Mouse (Mus musculus) adrenal gland (tissue): ENCODE data around the gene Ano10.
"Not testable (repeated sequence)": the region's sequence is repeated elsewhere in the genome, so short reads cannot be mapped to it uniquely, and the experiment has no call there.

Experiments used
- intact Hi-C: fragments of 180-260 bp; cut with DNase I; formaldehyde crosslinking; loops from one replicate; pipeline ENCODE4 v1.15.1; 2025

The Ano10 gene

GRCm38 (mm10) chr9:122172612-122173186 is 121.5 kb downstream of the Ano10 start:
- intact Hi-C loops, result no loop called here

- intact Hi-C loops, result no loop called here
Observed at GRCm38 (mm10) chr9:122169901-122170300, 124.3 kb downstream of the Ano10 start.

DNA sequence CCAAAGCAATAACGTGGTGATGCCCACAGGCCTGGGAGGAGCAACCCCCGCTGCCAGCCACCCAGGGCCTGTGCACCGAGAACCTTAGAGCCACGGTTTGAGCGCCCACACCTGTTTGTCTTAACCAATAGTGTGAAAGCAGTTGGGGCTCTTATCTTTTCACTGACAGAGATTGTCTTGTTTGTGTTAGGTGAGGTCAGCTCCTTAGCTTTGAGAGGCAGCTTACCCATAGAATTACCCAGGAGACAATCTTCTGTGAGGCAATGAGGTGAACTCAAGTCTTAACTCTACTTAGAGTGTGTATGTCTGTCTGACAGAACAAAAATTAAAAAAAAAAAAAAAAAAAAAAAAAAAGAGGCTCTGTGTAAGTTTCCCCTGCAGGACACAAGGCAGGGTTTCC is 126.5 kb downstream of the Ano10 start:
- intact Hi-C loops, result not testable (repeated sequence)

DNA sequence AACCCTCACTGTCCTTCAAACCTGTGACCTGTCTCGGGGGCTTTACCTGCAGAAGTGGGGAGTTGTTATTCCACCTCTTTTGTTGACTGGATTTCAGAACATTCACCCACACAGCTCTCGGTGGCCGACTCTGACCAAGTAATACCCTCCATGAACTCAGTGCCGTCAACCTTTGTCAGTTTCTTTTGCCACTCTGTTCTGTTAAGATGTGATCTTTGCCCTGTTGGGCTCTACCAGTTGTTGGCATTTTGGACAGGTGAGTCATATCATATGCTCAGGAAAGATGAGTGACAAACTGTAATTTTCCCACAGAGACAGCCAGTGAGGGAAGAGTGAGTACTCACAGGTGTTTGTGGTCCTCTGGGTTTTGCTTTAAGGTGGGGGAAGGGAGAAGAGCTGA is 129.7 kb downstream of the Ano10 start:
- intact Hi-C loops, result no loop called here

DNA sequence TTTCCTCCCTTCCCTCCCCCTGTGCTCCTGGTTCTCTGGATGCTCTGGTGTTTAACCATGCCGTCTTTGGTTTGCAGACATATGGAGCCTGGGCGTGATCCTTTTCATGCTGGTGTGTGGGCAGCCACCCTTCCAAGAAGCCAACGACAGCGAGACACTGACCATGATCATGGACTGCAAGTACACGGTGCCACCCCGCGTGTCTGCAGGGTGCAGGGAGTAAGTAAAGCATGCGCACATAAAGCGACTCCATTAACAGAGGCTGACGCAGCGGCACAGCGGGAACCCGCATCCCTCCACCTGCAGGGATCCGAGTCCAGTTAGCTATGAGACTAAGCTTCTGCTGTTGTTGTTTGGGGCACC is 137.2 kb downstream of the Ano10 start:
- intact Hi-C loops, result loop anchor here (5.0 kb wide), 1 partner anchor 35 kb away; no protein-coding TSS in a partner anchor

- intact Hi-C loops, result loop anchor here (5.0 kb wide), 1 partner anchor 34 kb away; no protein-coding TSS in a partner anchor
Observed at GRCm38 (mm10) chr9:122156389-122157078, 137.7 kb downstream of the Ano10 start.

DNA sequence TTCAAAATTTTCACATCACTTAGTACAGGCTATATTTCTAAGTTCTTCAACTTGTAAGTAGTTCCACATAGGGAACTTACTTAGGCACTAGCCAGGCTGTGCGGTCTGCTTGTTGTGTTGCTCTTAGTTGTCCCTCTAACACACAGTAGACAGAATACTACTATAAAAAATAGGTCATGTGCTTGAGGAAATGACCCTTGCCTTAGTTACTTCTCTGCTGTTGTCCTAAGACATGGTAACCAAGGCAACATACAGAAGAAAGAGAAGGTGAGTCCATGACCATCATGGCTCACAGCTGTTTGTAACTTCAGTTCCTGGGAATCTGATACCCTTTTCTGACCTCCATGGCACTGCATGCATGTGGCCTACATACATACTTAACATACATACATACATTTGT is 139.0 kb downstream of the Ano10 start:
- intact Hi-C loops, result loop anchor here (5.0 kb wide), 1 partner anchor 33 kb away; no protein-coding TSS in a partner anchor

DNA sequence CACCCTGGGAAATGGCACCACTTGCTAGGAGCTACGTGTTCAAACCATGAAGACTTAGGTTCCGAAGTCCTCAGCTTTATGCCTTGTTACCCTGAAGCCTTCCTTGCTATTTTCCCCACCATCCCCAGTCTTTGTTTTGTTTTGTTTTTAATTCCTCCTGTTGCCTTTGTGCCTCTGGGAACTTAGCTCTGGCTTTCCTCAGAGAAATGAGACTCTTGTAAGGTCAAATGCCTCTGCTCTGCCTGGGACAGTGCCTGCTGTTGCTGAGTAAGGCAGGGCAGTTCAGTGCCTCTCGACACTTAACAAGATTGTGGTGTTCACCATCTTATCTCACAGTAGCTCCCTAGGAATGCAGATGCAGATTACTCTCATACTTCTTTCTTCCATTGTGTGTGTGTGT is 140.8 kb downstream of the Ano10 start:
- intact Hi-C loops, result no loop called here

DNA sequence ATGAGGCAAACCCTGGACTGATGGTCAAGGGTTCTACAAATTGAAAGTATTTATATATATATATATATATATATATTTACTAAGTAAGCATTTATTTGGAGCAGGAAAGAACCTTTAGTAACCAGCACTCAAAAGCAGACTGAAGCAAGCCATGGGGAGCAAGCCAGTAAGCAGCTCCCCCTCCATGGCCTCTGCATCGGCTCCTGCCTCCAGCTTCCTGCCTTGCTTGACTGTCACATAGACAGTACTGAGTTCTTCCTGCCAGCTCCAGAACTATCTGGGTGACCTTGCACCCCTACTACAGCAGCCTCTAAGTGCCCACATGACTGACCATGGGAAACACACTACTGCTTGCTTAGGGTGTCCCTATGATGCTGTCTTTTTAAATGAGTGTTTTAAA is 141.7 kb downstream of the Ano10 start:
- intact Hi-C loops, result no loop called here

DNA sequence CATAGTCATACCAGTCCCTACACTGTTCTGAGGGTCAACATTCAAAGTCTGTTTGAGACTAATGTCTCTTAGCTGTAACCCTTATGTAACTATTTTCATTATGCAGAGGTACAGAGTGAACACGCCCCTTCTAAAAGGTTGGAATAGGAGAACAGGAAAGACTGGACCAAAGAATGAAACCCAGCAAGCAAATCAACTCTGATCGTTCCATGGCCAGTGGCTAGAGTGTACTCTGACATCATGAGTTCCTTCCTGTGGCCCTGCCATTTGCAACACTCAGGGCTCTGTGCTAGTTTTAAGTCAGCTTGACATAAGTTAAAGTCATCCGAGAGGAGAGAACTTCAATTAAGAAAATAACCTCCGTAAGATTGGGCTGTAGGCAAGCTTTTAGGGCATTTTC is 142.2 kb downstream of the Ano10 start:
- intact Hi-C loops, result no loop called here

GRCm38 (mm10) chr9:122149997-122150826 is 144.0 kb downstream of the Ano10 start:
- intact Hi-C loops, result no loop called here

GRCm38 (mm10) chr9:122148356-122148755 is 145.9 kb downstream of the Ano10 start:
- intact Hi-C loops, result no loop called here

- intact Hi-C loops, result no loop called here
Observed at GRCm38 (mm10) chr9:122146124-122146870, 147.9 kb downstream of the Ano10 start.

DNA sequence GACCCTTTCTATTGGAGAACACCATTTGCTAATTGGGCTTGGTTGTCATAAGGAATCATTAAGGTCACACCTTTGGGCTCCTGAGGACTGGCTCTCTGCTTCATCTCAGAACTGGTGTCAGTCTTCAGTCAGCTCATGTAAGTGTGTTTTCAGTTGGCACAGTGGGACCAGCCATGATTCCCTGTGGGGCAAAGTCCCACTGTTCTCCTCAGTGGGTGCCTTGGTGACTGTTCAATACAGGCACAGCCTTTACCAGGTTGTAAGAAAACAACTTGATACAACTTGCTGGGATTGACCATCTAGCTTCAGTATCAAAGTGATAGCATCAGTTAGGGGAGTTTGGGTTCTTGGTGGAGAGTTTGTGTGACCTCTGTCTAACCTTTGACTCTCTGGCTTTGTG is 148.5 kb downstream of the Ano10 start:
- intact Hi-C loops, result no loop called here

GRCm38 (mm10) chr9:122144776-122145175 is 149.4 kb downstream of the Ano10 start:
- intact Hi-C loops, result no loop called here

DNA sequence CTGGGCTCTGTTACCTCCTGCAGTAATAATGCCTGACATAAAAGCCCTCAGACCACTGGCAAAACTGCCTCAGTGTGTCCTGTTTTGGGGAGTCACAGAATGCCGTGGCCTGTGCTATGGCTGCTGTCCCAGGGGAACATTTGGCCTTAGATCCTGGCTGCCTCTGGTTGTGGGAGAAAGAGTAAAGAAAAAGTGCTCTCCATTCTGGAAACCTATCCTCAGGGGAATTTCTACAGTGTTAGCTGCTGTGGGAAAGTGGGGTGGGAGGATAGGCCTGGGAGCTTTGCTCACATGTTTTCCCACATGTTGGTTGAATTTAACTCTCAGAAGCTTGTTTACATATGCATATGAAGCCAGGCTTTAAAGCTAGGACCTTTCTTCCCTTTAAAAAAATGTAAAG is 151.0 kb downstream of the Ano10 start:
- intact Hi-C loops, result no loop called here

DNA sequence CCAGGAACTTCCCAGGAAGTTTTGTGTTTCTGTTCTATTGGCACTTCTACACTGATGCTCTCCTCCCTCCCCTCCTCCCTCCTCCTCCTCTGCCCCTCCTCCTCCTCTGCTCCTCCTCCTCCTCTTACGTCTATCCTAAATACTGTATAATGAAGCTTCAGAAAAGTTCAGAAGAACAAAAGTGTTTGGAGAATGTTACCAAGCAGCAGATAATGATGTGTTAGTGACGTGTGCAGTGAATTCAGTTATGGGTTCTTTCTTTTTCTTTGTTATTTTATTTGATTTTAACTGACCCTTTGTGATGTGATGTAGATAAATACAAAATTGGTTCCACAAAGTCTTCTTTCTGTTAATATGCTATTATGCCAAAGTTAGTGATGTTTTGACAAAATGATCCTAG is 155.0 kb downstream of the Ano10 start:
- intact Hi-C loops, result no loop called here

DNA sequence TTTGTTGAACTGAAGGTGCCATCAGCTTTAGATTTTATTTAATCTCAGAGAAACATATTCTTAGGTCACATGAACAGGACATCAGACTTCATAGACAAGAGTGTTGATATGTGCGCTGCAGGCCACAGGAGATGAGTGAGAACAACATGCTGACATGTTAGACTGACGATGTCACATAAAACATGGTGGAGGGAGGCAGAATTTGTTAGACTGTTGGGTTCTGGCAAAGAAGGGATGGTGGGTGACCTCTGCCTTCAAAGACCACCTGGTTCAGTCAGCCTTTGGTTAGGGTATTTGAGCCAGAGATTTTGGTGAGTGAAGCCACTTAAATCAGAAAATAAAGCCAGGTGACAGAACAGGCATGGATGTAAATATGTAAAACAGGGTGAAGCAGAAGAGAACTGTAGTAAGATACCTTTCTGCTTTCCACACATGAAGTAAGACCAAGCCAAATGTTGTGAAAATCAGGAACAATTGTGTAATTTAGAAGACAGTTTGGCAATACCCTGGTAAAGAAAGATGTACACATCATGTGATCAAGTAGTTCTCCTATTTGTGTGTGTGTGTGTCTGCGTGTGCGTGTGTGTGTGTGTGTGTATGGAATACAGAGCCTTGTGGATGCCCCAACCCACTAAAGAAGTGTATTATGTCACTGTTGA is 155.7 kb downstream of the Ano10 start:
- intact Hi-C loops, result no loop called here

DNA sequence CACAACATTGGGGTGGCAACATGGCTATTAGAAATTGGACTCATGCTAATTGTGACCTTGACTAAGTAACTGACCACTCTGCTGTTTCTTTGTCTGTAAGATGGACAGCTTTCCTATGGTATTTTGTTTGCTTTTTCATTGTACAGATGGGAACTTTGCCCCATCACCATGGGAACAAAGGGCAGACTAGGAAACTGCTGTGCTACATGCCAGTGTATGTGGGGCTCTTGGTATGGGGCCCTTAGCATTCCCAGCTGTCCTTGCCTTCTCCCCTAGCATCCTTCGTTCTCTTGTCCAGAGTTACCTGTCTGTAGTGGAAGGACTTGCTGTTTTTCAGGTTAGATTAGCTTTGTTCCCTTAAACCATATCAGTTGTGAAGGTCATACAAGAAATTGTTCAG is 156.3 kb downstream of the Ano10 start:
- intact Hi-C loops, result no loop called here

DNA sequence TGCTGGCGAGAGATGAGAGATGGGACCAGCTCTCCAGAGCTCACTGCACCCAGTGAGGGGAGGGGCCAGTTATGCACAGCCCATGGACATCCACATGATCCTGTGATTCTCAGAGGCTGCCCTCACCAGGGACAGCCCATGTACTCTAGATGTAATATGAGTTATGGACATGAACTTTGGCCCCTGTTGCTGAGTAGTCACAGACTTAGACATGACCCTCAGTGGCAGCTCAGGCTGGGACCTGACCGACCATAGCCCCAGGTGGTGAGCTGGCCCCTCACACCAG is 158.4 kb downstream of the Ano10 start:
- intact Hi-C loops, result no loop called here
